Mouse (Mus musculus): ENCODE results near the gene Foxo3.
A peak's percentile ranks its signal among the peaks of the same experiment; 100 is the strongest.

DNA sequence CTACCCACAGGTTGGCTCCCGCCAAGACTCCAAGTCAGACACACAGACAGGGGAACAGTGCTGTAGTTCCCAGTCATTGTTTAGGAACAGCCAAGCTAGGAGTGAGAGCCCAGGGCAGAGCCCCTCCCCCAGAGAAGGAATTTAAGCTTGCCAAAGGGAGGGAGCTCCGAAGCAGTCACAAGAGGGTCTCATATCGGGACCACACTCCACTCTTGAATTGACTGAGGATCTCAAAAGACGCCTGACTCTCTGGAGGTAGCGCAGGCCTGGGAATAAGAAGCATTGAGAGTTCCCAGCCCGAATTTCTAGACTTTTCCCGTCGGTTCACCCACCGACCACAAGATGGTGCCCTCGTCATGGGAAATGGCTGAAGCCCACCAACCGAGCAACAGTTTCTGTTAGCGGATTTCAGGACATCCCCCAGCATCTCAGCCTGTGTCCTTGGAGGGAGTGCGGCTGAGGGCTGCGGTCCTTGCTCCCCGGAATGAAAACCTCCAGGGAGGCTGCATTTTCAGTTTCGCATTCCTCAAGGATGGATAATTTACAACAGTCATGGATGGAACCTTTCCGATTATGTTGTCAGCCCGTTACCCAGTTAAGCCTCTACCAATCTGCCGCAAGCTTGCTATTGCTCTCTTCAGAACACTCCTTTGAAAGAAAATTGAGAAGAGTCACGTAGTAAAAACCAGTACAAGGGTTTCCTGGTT is 31.6 kb upstream of the Foxo3 start:
- TF ChIP-seq CTCF (IDR thresholded peaks at IDR 0.05; ENCODE audit: low read depth) (peak; percentile 91), EP300 (optimal IDR thresholded peaks at IDR 0.05) (no peak)

All from stomach, postnatal 0 days (tissue).